Mouse (Mus musculus) embryo, embryonic 10.5 days (tissue): ENCODE data around the gene Phlda1.

Experiments used
- DNase-seq: peaks from one replicate; pipeline ENCODE4 v3.0.0-alpha.2; 2015; ENCODE audit warnings: low spot score

The Phlda1 gene

DNA sequence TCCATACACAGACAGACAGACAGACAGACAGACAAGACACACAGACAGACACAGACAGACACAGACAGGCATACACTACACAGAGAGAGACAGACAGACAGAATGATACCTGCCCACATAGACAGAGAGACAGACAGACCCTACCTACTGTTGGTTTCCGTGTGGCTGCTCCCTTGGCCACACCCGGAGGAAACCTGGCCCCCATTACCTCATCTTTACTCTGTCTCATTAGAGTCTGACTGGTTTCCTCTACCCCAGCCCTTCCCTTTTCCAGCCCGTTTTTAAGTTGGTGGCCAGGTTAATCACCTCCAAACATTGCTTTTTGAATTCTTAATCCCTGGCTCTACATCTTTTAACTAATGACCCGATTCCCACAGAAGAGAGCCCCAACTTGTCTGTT lies 22.2 kb downstream of the Phlda1 start:
- DNase-seq: no peak

DNA sequence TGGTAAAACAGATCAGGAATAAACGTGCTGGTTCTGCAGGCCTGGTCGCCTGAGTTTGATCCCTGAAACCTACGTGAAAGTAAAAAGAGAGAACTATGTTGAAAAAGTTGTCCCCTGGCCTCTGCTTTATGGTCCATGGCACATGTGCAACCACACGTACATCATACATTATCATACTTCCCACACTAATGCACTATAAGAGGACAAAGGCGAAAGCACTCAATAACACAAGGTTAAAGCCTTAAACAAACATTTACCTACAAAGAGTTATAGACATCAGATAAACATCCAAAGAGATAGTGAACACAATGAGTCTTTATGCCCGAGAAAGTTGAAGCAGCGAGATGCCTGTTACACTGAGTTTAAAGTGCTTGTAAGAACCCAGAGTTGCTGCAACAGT lies 24.3 kb downstream of the Phlda1 start:
- no peak for DNase-seq

DNA sequence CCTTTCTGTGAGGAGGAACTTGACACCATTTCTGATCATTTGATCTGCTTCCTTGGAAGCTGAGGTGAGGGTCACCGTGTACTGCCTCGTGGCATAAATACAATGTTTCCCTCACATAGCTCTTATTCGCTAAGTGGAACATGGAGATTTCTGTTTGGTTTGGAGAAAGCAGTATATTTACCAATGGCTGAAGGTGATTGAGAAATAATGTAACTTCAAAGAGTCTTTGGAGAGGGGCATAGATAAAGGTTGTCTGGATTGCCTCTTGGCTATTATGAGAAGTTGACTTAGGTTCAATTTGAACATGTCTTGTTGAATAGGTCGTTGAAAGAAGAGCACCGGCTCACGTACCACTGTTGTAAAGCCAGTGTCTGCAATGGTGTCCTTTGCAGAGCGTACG lies 28.6 kb downstream of the Phlda1 start:
- DNase-seq: no peak

DNA sequence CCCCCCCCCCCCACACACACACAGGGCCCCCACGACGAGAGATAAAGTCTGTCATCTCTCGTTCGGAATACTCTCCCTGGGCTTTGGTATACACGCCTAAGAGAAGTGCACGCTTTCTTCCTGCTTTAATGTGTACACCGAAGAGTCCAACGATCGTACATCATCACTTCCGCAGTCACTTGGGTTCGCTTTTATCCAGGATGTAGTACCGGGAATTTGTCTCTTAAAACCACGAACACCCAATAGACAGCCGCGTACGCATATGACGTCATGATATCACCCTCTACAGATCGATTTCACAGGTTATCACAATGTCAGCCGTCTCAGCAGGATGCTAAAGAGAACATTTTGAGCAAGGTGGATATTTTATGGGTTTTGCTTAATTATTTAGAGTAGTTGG lies 31.3 kb downstream of the Phlda1 start:
- no peak for DNase-seq

DNA sequence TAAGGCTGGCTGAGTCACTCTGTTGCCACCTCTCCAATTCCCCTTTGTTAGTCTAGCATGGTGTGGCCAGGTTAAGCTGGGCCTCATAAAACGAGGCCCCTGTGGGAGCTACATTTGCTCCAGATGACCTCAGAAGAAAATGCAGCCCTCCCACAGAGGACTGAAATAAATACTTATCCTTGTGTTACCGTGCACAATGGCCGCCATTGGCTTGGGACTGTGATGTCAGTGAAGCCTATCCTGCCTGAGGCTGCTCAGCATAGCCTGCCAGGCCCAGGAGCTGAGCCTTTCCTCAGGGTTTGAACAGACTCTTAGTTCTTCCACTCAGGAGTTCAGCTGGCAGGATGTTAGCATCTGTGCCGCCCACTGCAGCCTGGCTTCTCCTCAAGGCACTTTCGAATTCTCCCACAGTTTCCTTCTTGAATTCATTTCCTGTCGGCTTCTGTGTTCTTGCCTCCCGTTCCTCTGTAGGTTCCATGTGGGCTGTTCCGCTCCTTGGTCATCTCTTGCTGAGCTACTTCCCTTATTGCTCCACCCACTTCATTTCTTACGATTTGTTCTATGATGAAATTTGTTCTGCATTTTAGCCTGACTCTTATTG lies 33.7 kb downstream of the Phlda1 start:
- DNase-seq: peak; percentile 71

DNA sequence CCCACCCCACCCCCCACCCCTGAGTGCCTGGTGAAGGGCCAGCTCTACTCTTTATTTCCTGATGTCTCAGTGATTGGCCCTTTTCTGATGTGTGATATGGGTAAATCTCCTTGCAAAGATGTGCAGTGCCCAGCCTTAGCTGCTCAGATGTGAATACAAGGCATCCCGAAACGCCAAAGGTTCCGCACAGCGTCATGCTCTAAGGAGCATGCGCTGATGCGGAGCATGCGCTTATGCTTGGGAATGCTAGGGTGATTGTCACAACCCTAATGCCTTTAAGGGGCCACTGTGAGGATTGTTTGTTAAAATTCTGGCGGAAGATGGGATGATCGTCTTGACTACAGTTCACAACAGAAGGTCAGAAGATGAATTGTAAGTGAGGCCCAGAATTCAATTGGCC lies 34.6 kb downstream of the Phlda1 start:
- no peak for DNase-seq

DNA sequence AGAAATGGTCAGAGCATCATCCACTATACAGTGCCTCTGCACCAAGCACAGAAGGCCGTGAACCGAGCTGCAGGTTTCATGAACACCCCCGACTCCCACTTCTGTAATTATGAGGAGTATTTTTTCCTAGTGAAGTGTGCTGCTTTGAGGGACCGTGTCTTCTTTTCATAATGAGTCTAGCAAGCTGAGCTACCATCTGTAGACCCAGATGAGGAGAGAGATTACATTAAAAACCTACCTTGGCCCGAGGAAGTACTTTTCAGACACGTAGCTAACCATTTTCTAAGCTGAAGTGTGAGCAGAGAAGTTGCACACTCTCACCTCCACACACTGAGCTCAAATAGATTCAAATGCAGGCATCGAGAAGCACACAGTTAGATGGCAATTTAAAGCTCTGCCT lies 37.0 kb downstream of the Phlda1 start:
- no peak for DNase-seq

DNA sequence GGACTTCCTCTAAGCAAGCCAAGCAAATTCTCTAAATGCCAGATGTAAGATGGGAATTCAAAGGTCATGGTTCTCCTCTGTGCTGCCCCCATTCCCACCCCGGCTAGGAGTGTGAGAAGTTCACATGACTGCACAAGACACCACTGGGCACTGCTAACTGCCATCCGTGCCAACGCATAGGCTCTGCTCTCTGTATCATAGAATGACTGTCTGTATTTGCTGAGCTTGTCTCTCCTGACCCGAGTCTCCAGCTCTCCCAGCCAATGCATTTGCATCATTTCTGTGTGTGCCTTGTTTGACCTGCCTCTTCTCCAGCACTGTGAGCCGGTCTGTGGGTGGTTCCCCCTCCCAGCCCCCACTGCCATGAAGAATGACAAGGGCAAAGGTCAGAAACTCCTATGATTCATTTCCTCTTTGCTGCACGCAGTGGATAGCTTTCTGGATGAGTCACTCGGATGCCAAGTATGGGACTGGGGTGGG lies 37.7 kb downstream of the Phlda1 start:
- peak; percentile 70 for DNase-seq

DNA sequence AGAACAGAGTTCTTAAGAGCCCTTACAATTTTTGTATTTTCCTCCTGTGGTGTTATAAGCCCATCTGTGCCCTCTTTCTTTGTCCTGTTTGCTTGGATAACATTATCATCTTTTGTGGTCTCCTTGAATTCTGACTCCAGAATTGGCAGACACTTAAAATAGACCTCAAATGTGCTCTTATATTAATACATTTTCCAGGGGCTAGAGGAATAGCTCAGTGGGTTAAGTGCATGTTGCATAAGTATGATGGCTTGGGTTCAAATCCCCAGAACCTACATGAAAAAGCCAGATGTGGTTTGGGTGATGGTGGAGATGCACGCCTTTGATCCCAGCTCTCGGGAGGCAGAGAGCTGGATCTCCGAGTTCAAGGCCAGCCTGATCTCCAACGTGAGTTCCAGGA lies 38.2 kb downstream of the Phlda1 start:
- DNase-seq: no peak

DNA sequence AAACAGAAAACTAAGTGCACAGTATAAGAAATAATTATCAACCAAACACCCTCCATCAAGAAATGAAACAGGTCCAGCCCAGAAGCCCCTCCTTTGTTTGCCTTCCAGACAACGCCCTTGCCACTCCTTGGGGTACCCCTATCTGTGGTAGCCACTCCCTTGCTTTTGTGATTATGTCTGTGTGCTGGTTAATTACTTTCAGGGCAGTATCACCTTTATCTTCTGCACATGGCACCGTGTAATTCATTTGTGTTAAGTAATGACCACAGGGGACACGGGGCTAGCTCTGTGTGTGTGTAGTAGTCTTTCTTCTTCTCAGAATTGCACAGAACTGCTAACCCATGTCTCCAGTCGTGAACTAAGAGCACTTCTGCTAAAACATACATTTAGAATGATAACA lies 39.6 kb downstream of the Phlda1 start:
- DNase-seq: no peak

DNA sequence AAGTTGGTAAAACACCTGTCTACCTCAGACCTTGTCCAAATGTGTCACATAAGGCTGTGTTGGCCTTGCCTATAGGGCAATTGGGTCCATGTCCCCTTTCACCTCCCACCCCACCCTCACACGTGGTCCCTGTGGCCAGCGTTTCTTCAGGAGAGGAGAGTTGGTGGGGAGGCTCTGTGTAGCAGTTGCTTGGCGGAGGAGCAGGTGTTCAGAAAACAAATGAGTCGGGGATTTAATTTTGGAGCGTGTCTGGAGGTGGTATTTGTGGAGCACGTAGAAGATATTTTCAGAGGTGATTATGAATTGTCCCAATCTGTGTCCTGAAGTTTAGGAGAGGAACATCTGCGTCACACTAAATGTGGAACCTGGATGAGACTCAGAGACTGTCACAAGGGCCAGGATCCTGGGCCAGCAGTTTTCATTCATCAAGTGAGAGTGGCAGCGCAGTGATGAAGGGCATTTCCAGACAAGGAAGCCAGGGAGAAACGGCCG lies 41.8 kb downstream of the Phlda1 start:
- DNase-seq: no peak

DNA sequence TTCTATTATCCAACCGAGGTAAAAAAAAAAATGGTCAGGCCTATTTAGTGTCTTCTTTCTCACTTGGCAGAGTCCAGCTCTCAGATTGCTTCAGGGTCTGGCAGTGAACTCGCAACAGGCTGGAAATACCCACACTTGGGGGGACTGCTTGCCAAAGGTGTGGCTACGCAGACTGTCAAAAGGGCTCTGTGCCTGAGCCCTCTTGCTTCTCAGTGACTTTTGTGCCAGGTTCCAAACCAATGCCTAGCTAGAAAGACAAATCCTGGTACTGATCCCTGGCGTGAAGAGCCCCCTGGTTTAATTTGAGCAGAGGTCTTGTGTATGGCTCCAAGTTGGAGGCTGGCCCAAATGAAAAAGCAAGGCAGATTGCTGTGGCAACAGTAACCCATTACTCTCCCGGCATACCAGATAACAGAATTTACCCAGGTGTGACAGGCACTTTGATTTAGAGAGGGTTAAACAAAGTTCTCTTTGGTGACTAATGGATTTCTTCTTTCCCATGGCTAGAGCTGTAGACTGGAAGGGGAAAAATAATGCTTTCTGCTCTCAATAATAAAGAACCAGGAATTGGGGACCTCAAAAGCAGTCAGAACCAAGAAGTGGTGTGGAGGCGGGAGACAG lies 44.1 kb downstream of the Phlda1 start:
- DNase-seq: no peak

DNA sequence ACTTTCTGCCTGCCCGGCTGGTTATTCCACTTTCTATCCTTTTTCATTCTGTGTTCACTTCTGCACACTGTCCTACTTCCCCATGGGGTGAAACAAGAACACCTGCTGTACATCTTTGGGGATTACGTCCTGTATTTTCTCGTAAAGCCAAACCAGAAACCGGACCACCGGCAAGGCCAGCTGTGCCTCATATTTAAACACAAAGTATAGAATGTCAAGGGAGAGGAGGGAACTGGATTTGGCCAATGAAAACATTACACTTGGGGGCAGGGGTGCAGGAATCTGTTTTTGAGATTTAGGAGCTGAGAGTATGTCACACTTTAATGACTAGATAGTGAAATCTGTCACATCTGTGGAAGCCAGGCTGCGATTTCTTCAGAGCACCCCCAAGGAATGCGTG lies 47.6 kb downstream of the Phlda1 start:
- no peak for DNase-seq

DNA sequence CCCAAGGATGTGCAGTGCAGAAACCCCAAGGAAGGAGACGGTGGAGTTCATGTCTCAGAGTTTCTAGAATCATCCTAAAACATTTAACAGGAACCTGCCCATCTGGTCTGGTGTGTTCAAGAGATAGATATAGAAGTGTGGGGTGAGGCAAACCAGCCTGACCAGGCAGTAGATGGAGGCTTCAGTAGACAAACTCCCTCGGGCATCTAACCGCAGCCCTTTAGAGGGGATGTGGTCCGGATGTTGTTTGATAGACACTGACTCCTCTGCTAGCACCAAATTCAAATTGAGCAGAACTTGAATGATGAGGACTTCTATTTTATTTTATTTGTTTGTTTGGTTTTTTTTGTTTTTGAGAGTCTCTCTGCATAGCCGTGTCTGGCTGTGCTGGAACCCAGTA lies 48.6 kb downstream of the Phlda1 start:
- DNase-seq: no peak

DNA sequence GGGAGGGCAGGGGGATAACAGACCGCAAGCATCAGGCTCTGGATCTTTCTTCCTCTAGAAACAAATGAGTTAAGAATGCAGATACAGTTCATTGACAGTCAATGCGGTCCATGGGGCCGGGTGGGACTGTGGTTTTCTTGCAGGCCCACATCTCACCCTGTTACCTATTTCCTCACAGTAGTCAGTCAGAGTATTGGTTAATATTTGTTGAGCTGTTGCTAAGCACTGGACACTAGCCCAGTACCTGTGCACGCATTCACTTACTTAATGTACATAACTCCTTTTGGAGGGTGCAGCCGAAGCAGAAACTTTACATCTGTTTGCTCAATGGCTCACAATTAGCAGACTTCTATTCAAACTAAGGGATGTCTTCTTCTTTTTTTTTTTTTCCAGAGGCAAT lies 52.1 kb downstream of the Phlda1 start:
- DNase-seq: no peak
